Mouse (Mus musculus): Measurements from ENCODE around the gene Eprs.
"Not testable (repeated sequence)": the region's sequence is repeated elsewhere in the genome, so short reads cannot be mapped to it uniquely, and the experiment has no call there.

The Eprs gene

DNA sequence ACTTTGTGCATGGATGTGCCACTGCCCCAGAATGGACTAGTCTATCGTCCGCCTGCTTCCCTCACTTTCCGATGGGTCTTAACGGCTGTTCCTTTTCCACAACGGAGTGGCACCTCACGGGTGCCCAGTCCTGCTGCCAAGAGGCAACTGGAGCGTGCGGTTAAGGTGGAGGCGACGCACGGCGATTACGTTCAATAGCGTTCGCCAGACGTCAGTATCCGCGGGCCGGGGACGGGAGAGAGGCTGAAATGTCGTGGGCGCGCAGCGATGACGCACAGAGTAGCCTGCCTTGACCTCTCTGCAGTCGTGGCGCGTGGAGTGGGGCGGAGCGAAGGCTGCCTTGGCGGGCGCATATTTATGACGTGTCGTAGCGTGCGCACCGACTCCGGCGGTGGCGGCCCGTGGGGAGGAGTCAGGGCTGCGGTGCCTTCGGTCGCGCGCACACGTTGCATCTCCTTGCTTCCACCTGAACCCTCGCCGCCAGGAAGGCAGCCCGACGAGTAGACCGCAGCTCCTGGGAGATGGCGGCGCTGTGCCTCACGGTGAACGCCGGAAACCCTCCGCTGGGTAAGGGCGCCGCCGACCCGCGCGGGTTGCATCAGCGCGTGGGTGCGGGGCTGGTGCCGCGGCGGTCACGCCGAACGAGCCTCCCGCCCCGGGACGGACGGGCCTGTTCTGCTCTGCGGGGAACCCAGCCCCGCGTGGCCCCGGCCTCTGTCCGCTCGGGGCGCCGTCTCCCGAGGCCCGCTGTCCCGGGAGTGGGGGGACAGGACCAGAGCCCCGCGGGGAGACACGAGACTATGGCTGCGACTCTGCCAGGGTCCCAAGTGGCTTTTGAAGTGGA, at the start of gene Eprs:
TSS of gene Eprs (plus strand) at position 368 of the 844 bp plus-strand sequence.
- peak; percentile 98 for DNase-seq (ENCODE audit: low spot score)

GRCm38 (mm10) chr1:185314546-185314945, 48.3 kb upstream of the Eprs start:
- no peak for DNase-seq (ENCODE audit: low spot score)

- no peak for DNase-seq (ENCODE audit: low spot score)
Observed at GRCm38 (mm10) chr1:185315846-185316568, 46.8 kb upstream of the Eprs start.

DNA sequence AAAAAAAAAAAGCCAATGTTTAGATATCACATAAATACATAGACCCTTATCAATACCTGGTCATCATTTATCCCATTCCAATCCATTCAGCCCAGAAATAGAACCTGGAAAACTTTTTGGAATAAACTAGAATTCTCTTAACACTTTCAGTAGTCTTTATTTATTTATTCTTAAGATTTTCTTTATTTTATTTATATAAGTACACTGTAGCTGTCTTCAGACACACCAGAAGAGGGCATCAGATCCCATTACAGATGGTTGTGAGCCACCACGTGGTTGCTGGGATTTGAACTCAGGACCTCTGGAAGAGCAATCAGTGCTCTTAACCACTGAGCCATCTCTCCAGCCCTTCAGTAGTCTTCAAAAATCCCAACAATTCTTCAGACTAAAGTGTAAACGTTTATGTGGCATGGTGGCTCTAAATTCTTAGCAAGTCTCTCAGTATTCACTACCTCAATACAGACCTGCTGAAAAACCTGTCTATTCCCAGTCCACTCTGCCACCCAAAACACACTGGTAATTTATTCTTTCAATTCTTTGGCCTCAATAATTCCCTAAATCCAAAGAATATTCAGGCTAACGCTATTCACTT, 35.0 kb upstream of the Eprs start:
- not testable (repeated sequence) for DNase-seq (ENCODE audit: low spot score)

GRCm38 (mm10) chr1:185328721-185329610, 33.9 kb upstream of the Eprs start, which contains the start of gene Iars2:
Gene Iars2, minus strand, starts transcription at chr1:185329396.
- DNase-seq (ENCODE audit: low spot score): peak; percentile 86

- DNase-seq (ENCODE audit: low spot score): no peak
Observed at GRCm38 (mm10) chr1:185329851-185330250, 33.0 kb upstream of the Eprs start.

GRCm38 (mm10) chr1:185331364-185331763, 31.5 kb upstream of the Eprs start:
- DNase-seq (ENCODE audit: low spot score): no peak

DNA sequence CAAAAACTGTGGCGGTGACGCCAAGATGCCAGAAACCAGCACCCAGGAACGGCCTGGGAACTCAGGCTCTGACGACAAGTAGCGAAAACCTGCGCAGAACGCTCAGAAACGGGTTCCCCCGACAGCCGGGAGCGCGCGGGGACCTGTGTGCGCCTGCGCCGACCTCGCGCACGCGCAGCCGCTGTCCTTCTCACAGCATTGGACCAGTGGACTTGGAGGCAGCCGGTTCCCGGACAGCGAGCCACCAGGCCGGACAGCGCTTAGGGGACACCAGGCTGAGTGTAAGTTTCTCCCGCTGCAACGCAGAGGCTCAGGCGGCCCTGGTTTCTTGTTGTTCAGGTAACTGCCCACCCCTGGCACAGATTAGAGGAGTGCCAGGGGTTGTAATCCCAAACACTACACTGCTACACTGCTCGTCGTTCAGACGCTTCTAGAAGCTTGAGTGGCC, 30.8 kb upstream of the Eprs start, which contains the start of gene Bpnt1:
TSS of gene Bpnt1 (plus strand) at position 167 of the 448 bp plus-strand sequence.
- DNase-seq (ENCODE audit: low spot score): peak; percentile 74

DNA sequence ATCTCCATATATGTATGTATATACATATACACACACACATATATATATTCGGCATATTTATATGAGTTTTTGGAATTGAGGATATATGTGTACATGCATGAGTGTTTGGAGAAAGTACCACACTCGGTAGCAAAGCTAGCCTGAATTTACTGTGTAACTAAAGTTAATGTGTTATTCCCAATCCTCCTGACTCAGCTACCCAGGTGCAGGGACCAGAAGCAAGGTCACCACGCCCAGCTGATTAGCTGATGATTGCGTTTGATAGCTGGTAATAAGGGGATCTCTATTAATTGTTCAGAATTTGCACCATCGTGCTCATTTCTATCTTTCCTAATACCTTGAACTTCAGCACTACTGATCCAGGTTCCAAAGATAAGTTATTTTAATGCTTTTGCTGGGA, 29.2 kb upstream of the Eprs start:
- no peak for DNase-seq (ENCODE audit: low spot score)

GRCm38 (mm10) chr1:185334136-185334535, 28.7 kb upstream of the Eprs start:
- no peak for DNase-seq (ENCODE audit: low spot score)

- no peak for DNase-seq (ENCODE audit: low spot score)
Observed at GRCm38 (mm10) chr1:185335231-185335765, 27.5 kb upstream of the Eprs start.

- DNase-seq (ENCODE audit: low spot score): no peak
Observed at GRCm38 (mm10) chr1:185336535-185336934, 26.3 kb upstream of the Eprs start.

- no peak for DNase-seq (ENCODE audit: low spot score)
Observed at GRCm38 (mm10) chr1:185342441-185342840, 20.4 kb upstream of the Eprs start.

GRCm38 (mm10) chr1:185343422-185343821, 19.4 kb upstream of the Eprs start:
- DNase-seq (ENCODE audit: low spot score): no peak

DNA sequence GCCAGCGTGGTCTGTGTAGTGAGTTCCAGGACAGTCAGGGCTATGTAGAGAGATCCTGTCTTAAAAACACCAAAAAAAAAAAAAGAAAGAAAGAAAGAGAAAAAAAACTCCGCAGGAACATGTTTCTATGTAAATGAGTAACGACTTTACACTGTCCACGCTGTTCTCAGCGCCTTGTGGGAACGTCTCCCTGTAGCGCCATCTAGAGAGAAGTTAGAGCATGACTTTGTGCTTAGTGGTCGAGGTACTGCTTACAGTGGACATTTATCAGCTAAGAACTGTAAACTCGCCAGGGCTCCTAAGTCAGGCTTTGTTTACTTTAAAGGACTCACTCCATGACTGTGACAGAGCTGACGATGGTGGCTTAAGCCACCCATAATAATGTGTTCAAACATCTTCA, 16.7 kb upstream of the Eprs start:
- DNase-seq (ENCODE audit: low spot score): no peak

DNA sequence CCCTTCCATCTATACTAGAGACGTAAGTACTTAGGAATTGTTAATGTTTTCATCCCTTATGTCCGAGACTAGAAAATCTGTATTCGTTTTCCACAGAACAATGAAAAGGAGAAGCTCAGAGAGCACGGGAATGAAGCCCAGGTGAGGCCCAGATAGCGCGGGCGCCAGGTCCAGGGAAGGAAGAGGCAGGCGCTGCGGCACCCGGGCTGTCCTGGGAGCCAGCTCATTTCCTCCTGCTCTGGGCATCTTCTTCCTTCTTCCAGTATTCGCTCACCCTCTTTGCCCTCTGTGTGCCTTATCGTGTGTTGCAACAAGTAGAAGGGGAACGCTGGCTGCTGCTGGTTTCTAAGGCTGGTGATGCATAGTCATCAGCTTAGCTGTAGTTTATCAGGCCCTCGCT, 13.1 kb upstream of the Eprs start:
- DNase-seq (ENCODE audit: low spot score): no peak

DNA sequence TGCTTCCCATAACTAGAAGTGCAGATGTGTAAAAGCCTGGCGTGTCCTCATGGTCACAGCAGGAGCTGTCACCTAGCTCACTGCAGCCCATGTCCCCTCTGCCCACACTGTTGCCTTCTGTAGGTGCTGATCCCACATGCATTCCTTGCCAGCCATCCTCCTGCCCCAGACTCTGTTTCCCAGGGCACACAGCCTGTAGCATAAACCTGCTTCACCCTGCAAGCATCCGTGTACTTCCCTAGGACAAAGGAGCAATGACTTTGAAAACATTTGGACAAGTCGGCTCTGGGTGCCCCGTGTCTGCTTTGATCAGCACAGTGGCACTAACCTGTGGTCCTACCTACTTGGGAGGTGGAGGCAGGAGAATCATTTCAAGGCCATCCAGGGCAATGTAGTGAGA, 12.2 kb upstream of the Eprs start:
- no peak for DNase-seq (ENCODE audit: low spot score)

GRCm38 (mm10) chr1:185352151-185352550, 10.7 kb upstream of the Eprs start:
- DNase-seq (ENCODE audit: low spot score): no peak

DNA sequence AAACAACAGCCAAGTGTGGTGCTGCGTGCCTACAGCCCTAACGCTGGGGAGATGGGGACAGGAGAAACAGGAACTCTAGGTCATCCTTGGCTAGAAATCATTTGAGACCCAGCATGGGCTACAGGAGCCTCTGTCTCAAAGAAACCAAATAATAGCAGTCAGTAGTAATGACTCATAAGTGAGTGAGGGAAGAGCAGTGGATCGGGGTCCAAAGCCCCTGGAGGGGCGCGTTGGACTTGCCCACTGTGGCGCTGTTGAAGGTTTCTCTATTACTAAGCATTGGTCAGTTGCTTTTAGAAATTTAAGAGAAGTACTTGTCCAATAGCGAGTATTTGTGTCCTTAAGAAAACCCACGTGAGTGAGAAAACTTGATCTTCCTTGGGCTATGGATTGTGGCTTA, 9.5 kb upstream of the Eprs start:
- DNase-seq (ENCODE audit: low spot score): no peak

- DNase-seq (ENCODE audit: low spot score): no peak
Observed at GRCm38 (mm10) chr1:185354731-185355130, 8.1 kb upstream of the Eprs start.

DNA sequence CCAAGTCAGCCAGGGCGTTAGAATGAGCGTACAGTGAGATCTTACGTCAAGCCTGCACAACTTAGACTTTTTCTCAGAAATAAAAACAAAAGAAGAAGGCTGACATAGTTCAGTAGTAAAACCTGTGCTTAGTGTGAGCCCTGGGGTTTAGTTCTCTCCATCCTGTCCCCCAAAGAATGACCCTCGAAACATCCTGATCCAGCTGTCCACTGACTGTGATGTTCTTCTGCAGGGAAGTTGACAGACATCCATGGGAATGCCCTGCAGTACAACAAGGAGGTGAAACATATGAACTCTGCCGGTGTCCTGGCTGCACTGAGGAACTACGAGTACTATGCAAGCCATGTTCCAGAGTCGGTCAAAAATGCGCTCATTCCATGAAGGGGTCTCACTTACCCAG, 6.6 kb upstream of the Eprs start:
- DNase-seq (ENCODE audit: low spot score): no peak

Measured in c-Kit-positive CD71-positive TER-119-positive erythroid progenitor cells, embryonic 14.5 days (primary cell).